Mouse (Mus musculus) bone marrow macrophage, adult 2 months (primary cell): ENCODE data around the gene Klk1b11. TPM values are rescaled to one million over a fixed set of nuclear protein-coding genes. Genes with fewer than 3 reads are reported as not detected.

Experiments
- H3K27ac ChIP-seq: 2 replicates; pipeline ENCODE4 v1.5.1; 2012; ENCODE audit warnings: low read depth, low read length; ENCODE audit not compliant: insufficient read depth
- H3K4me1 ChIP-seq: 2 replicates; pipeline ENCODE4 v1.6.1; 2012; ENCODE audit warnings: low read length; ENCODE audit not compliant: control insufficient read depth, insufficient read depth
- H3K4me3 ChIP-seq: 2 replicates; pipeline ENCODE4 v1.5.1; 2012; ENCODE audit warnings: mild to moderate bottlenecking, low read length, moderate library complexity; ENCODE audit not compliant: insufficient read depth
- CTCF ChIP-seq: IDR thresholded peaks from 2 replicates; pipeline ENCODE4 v1.5.1; 2012; ENCODE audit warnings: low read depth, mild to moderate bottlenecking, low read length, moderate library complexity
- POLR2A ChIP-seq: IDR thresholded peaks from 2 replicates; pipeline ENCODE4 v1.6.1; 2012; ENCODE audit warnings: mild to moderate bottlenecking, low read depth, low read length, borderline replicate concordance
- polyA plus RNA-seq: library from polyadenylated mRNA; stranded (reverse); fragments of >200 nt; gene quantifications from 2 replicates; pipeline ENCODE4 v1.2.4, GENCODE M21; 2012; ENCODE audit not compliant: missing spikeins, insufficient read depth, insufficient read length

Klk1b11 gene
- polyA plus RNA-seq, 1 experiment, result 1.4 TPM

- no peak overlapping the region for H3K27ac ChIP-seq
- TF ChIP-seq POLR2A, result no peak
- no peak for TF ChIP-seq CTCF
Observed at GRCm38 (mm10) chr7:44015071-44015470, 19.4 kb downstream of the Klk1b11 start.

More at GRCm38 (mm10) chr7:44015071-44015470, 19.4 kb downstream of the Klk1b11 start:
- Histone ChIP-seq H3K4me1 (peaks cover 2% of the 10 kb centered on the region; the same call in 1 of the 2 replicates), H3K4me3 (no peak overlapping the region)

Other genes with a start within 250 kb of the Klk1b11 start
- gene Klk12, start 227.0 kb upstream of the Klk1b11 start, polyA plus RNA-seq, result not detected in 2 replicates
- gene Klk11, start 221.3 kb upstream of the Klk1b11 start, polyA plus RNA-seq, result not detected in 2 replicates
- gene Klk10, start 214.8 kb upstream of the Klk1b11 start, polyA plus RNA-seq, result not detected in 2 replicates
- gene Klk9, start 204.0 kb upstream of the Klk1b11 start, polyA plus RNA-seq, result not detected in 2 replicates
- not detected in 2 replicates for gene Klk8, start 198.3 kb upstream of the Klk1b11 start, polyA plus RNA-seq
- not detected in 2 replicates for gene Klk7, start 184.6 kb upstream of the Klk1b11 start, polyA plus RNA-seq
- not detected in 2 replicates for gene Klk6, start 171.4 kb upstream of the Klk1b11 start, polyA plus RNA-seq
- gene Klk5, start 153.9 kb upstream of the Klk1b11 start, polyA plus RNA-seq, result not detected in 2 replicates
- gene Klk4, start 114.7 kb upstream of the Klk1b11 start, polyA plus RNA-seq, result not detected in 2 replicates
- not detected in 2 replicates for gene Klk15, start 62.1 kb upstream of the Klk1b11 start, polyA plus RNA-seq
- gene Klk1b8, start 45.2 kb upstream of the Klk1b11 start, polyA plus RNA-seq, result not detected in 2 replicates
- gene Klk1b1, start 29.1 kb upstream of the Klk1b11 start, polyA plus RNA-seq, result not detected in 2 replicates
- gene Klk1b9, start 19.8 kb upstream of the Klk1b11 start, polyA plus RNA-seq, result not detected in 2 replicates
- not detected in 2 replicates for gene Klk1b26, start 16.3 kb downstream of the Klk1b11 start, polyA plus RNA-seq
- gene Klk1b27, start 56.4 kb downstream of the Klk1b11 start, polyA plus RNA-seq, result not detected in 2 replicates
- gene Klk1b21, start 106.5 kb downstream of the Klk1b11 start, polyA plus RNA-seq, result not detected in 2 replicates
- gene Klk1b22, start 116.8 kb downstream of the Klk1b11 start, polyA plus RNA-seq, result not detected in 2 replicates
- gene Klk1b16, start 140.9 kb downstream of the Klk1b11 start, polyA plus RNA-seq, result not detected in 2 replicates
- gene Klk1b24, start 192.4 kb downstream of the Klk1b11 start, polyA plus RNA-seq, result not detected in 2 replicates
- gene Klk1b3, start 202.3 kb downstream of the Klk1b11 start, polyA plus RNA-seq, result not detected in 2 replicates
- gene Klk1b4, start 211.6 kb downstream of the Klk1b11 start, polyA plus RNA-seq, result not detected in 2 replicates
- not detected in 2 replicates for gene Klk1b5, start 220.1 kb downstream of the Klk1b11 start, polyA plus RNA-seq
- gene Klk1, start 229.5 kb downstream of the Klk1b11 start, polyA plus RNA-seq, result not detected in 2 replicates
- gene Gm36864, start 240.3 kb downstream of the Klk1b11 start, polyA plus RNA-seq, result not detected in 2 replicates